ENCODE assay signal across 8 mouse cellular contexts in the genomic region with DNA sequence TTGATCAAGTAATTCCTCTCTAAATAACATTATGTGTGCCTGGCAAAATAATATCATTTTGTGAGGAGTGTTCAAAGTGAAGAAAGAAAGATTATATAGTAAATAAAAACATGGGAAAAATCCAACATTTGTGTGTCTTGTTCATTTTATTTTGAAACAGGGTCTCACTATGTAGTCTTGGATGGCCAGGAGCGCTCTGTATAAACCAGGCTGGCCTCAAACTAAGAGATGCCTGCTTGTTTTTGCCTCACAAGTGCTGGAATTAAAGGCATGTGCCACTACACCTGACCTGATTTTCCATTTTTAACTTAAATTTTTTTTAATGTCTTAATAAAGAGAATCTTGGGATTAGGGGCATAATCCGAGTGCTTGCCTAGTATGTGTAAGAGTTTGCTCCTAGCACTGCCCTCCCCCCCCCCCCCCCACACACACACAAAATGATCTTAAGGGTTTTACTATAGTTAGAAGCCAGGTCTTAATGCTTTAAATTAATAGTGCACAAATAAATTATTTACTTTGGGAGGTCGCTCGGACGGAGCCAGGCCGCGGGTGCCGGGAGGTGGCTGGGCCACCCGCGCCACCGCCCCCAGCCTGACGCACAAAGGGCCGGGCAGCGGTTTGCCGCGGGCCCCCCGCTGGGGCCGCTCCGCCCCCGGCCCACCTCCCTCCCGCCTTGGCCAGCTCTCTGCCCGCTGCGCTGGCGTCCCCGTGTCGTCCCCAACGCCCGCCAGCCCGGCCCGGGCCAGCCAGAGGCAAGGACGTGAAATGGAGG.
DNase-seq lines count a peak whose midpoint lies in the region; ATAC-seq and TF ChIP-seq lines count a peak whose summit lies in the region.

No protein-coding gene starts in this region.

- no peaks in the 10 kb centered on the region for H3K9me3 ChIP-seq in heart, embryonic 14.5 days (ENCODE audit: control insufficient read depth, low read length)
- no peaks in the 10 kb centered on the region for H3K9me3 ChIP-seq in forebrain, embryonic 16.5 days (ENCODE audit: control insufficient read depth, low read length)
- no peaks in the 10 kb centered on the region for H3K9me3 ChIP-seq in liver, postnatal 0 days (ENCODE audit: low read length)

- 13% methylated on average over 27 of the region's 31 CpGs for WGBS in heart, embryonic 14.5 days
- 12% methylated on average over 31 of the region's 31 CpGs for WGBS in forebrain, embryonic 16.5 days
- 8% methylated on average over 27 of the region's 31 CpGs for WGBS in liver, postnatal 0 days (ENCODE audit: insufficient replicate concordance)

- no peak for TF ChIP-seq EP300 in liver, postnatal 0 days (IDR thresholded peaks at IDR 0.05; ENCODE audit: low read depth)

- no peaks in the 10 kb centered on the region for H3K36me3 ChIP-seq in heart, embryonic 14.5 days (ENCODE audit: control insufficient read depth, insufficient read depth, low read length)
- H3K36me3 ChIP-seq in forebrain, embryonic 16.5 days (ENCODE audit: control insufficient read depth, insufficient read depth): no peaks in the 10 kb centered on the region
- H3K36me3 ChIP-seq in liver, postnatal 0 days (replicated peaks; ENCODE audit: insufficient read depth, low read length): no peaks in the 10 kb centered on the region

- no peak for ATAC-seq in heart, embryonic 14.5 days (ENCODE audit: insufficient number of reproducible peaks, insufficient read depth, low FRiP score, low read depth)
- peak; percentile 63 for ATAC-seq in forebrain, embryonic 16.5 days
- no peak for ATAC-seq in liver, postnatal 0 days

- peak overlapping the region; percentile 23 to 41 for H3K4me3 ChIP-seq in heart, embryonic 14.5 days (ENCODE audit: control insufficient read depth in 1 of 2, insufficient read depth in 1 of 2, low read depth in 1 of 2, low read length in 2 of 2)
- peak overlapping the region; percentile 39 for H3K4me3 ChIP-seq in forebrain, embryonic 16.5 days (replicated peaks; ENCODE audit: low read length)
- no peak overlapping the region for H3K4me3 ChIP-seq in liver, postnatal 0 days (ENCODE audit: low read depth, low read length)

- no peaks in the 10 kb centered on the region for H3K27me3 ChIP-seq in heart, embryonic 14.5 days (ENCODE audit: control insufficient read depth, insufficient read depth, low read length)
- no peaks in the 10 kb centered on the region for H3K27me3 ChIP-seq in forebrain, embryonic 16.5 days (replicated peaks; ENCODE audit: control insufficient read depth, insufficient read depth, low read length)
- H3K27me3 ChIP-seq in liver, postnatal 0 days (ENCODE audit: insufficient read depth, low read length): no peaks in the 10 kb centered on the region

- TF ChIP-seq CTCF in liver, postnatal 0 days (IDR thresholded peaks at IDR 0.05; ENCODE audit: low read depth): no peak

- H3K9ac ChIP-seq in heart, embryonic 14.5 days (ENCODE audit: low read length): peak overlapping the region; percentile 42
- H3K9ac ChIP-seq in forebrain, embryonic 16.5 days (replicated peaks; ENCODE audit: low read depth, low read length): peak overlapping the region; percentile 56
- no peak overlapping the region for H3K9ac ChIP-seq in liver, postnatal 0 days (replicated peaks)

- no peak for DNase-seq in heart, adult 18-20 months
- peak; percentile 75 for DNase-seq in Muller cell, postnatal 12 days (ENCODE audit: inconsistent ontology term)
- no peak for DNase-seq in liver, postnatal 0 days
- DNase-seq in yolk sac, embryonic 10.5 days (ENCODE audit: low spot score): no peak
- no peak for DNase-seq in left cerebral cortex, postnatal 14 days (ENCODE audit: low spot score in 2 of 2)
- no peak for DNase-seq in right cerebral cortex, adult 2 months (ENCODE audit: low spot score in 2 of 2)

- H3K4me2 ChIP-seq in heart, embryonic 14.5 days (ENCODE audit: low read length): peak overlapping the region; percentile 78
- peak overlapping the region; percentile 67 for H3K4me2 ChIP-seq in forebrain, embryonic 16.5 days (ENCODE audit: low read length)
- peak overlapping the region; percentile 36; the same call in 1 of the 2 replicates for H3K4me2 ChIP-seq in liver, postnatal 0 days (ENCODE audit: low read depth, low read length)

- H3K27ac ChIP-seq in heart, embryonic 14.5 days (replicated peaks in 1 of 2; ENCODE audit: control insufficient read depth in 1 of 2, insufficient read depth in 1 of 2, low read depth in 2 of 2, low read length in 2 of 2): no peak overlapping the region
- H3K27ac ChIP-seq in forebrain, embryonic 16.5 days (ENCODE audit: low read length): no peak overlapping the region
- no peak overlapping the region for H3K27ac ChIP-seq in liver, postnatal 0 days (ENCODE audit: low read depth)

- H3K4me1 ChIP-seq in heart, embryonic 14.5 days (ENCODE audit: control insufficient read depth in 2 of 2, insufficient read depth in 2 of 2, low read length in 2 of 2): no peaks in the 10 kb centered on the region
- peaks cover 4% of the 10 kb centered on the region for H3K4me1 ChIP-seq in forebrain, embryonic 16.5 days (replicated peaks; ENCODE audit: control insufficient read depth, insufficient read depth, low read length)
- no peaks in the 10 kb centered on the region for H3K4me1 ChIP-seq in liver, postnatal 0 days (ENCODE audit: insufficient read depth)

- intact Hi-C loops in left cerebral cortex, postnatal 14 days (cut with DNase I): no loop called here
